Mouse (Mus musculus) Patski (cell line): ENCODE data around the gene Armh3. TPM values are rescaled to one million over a fixed set of nuclear protein-coding genes. Genes with fewer than 3 reads are reported as not detected.
A peak's percentile ranks its signal among the peaks of the same experiment; 100 is the strongest.

Experiments used
- ATAC-seq: fragments of 100-300 bp; one replicate; pipeline ENCODE4 v1.8.0; 2021
- CTCF ChIA-PET: fragments of 350-600 bp; sonication (Branson Sonifier 250); formaldehyde crosslinking; loops from one replicate; lab custom pipeline; 2022; ENCODE audit warnings: inconsistent platforms; lab: Charles Lee
- POLR2A ChIA-PET: fragments of 350-600 bp; sonication (Branson Sonifier 250); formaldehyde crosslinking; loops from one replicate; lab custom pipeline; 2022; ENCODE audit warnings: antibody characterized with exemption, inconsistent platforms; lab: Charles Lee
- DNase-seq: peaks from one replicate; pipeline ENCODE4 v3.0.0-alpha.2; 2011; ENCODE audit warnings: low read depth, low spot score
- H3K27me3 ChIP-seq: fragments of 371-371 bp; one replicate; pipeline ENCODE4 v1.5.1; 2021
- CTCF ChIP-seq: fragments of 100-300 bp; IDR thresholded peaks from one replicate; pipeline ENCODE4 v1.5.1; 2021
- in situ Hi-C: fragments of 300-500 bp; cut with MboI; formaldehyde crosslinking; loops from 3 replicates; pipeline ENCODE4 v1.11.1; 2018; ENCODE audit warnings: low pct_unique_long_range_greater_than_20kb, mixed read lengths
- polyA plus RNA-seq: library from polyadenylated mRNA; unstranded; gene quantifications from one replicate; pipeline ENCODE4 v1.2.3, GENCODE M21; 2021

Armh3 gene
- polyA plus RNA-seq = 18.4 TPM

- no peak for TF ChIP-seq CTCF
- DNase-seq (peak; percentile 65), ATAC-seq (peak; percentile 75)
- CTCF ChIA-PET = interaction anchor here (0.6 kb wide), 1 partner anchor 119 kb away, joined by 3 read pairs; no protein-coding TSS in a partner anchor
- POLR2A ChIA-PET = interaction anchor here (0.7 kb wide), 1 partner anchor 225 kb away, joined by 4 read pairs; no protein-coding TSS in a partner anchor
- no peaks in the 10 kb centered on the region for H3K27me3 ChIP-seq
- in situ Hi-C loops = no loop called here
Observed at GRCm38 (mm10) chr19:45997785-45998693, at the start of gene Armh3. Gene Armh3, minus strand, starts transcription at chr19:45998488.

GRCm38 (mm10) chr19:46047426-46047825 is 49.1 kb upstream of the Armh3 start:
- POLR2A ChIA-PET = no interaction called here
- DNase-seq = no peak
- no peak for TF ChIP-seq CTCF
- CTCF ChIA-PET = interaction anchor here (0.9 kb wide), 1 partner anchor 9 kb away, joined by 3 read pairs; no protein-coding TSS in a partner anchor
- ATAC-seq = no peak
- no peaks in the 10 kb centered on the region for H3K27me3 ChIP-seq
- in situ Hi-C loops = no loop called here

- CTCF ChIA-PET = interaction anchor here (1.0 kb wide), 1 partner anchor 9 kb away, joined by 5 read pairs; no protein-coding TSS in a partner anchor
- DNase-seq (no peak), ATAC-seq (no peak)
- POLR2A ChIA-PET = interaction anchor here (1.8 kb wide), 1 partner anchor 10 kb away, joined by 7 read pairs; no protein-coding TSS in a partner anchor
- TF ChIP-seq CTCF = no peak
- in situ Hi-C loops = no loop called here
- H3K27me3 ChIP-seq = no peaks in the 10 kb centered on the region
Observed at GRCm38 (mm10) chr19:46046621-46047025, 48.3 kb upstream of the Armh3 start.

- DNase-seq (no peak), ATAC-seq (peak; percentile 42)
- TF ChIP-seq CTCF = no peak
- H3K27me3 ChIP-seq = no peaks in the 10 kb centered on the region
- in situ Hi-C loops = no loop called here
- ChIA-PET CTCF (interaction anchor here (1.0 to 1.2 kb wide), 2 partner anchors 10 to 40 kb away, joined by 5 read pairs; no protein-coding TSS in a partner anchor), POLR2A (interaction anchor here (0.8 to 1.8 kb wide), 5 partner anchors 9 to 54 kb away, joined by 3 to 7 read pairs (median 4); no protein-coding TSS in a partner anchor)
Observed at GRCm38 (mm10) chr19:46045696-46046311, 47.5 kb upstream of the Armh3 start.

- no peak for TF ChIP-seq CTCF
- no peak for DNase-seq
- POLR2A ChIA-PET = interaction anchor here (0.8 to 1.8 kb wide), 5 partner anchors 8 to 53 kb away, joined by 3 to 7 read pairs (median 4); no protein-coding TSS in a partner anchor
- peak; percentile 59 for ATAC-seq
- in situ Hi-C loops = no loop called here
- CTCF ChIA-PET = interaction anchor here (1.2 kb wide), 1 partner anchor 41 kb away, joined by 5 read pairs; no protein-coding TSS in a partner anchor
- H3K27me3 ChIP-seq = no peaks in the 10 kb centered on the region
Observed at GRCm38 (mm10) chr19:46044993-46045695, 46.9 kb upstream of the Armh3 start, which contains the start of gene Ldb1. Gene Ldb1, minus strand, starts transcription at chr19:46045214.

GRCm38 (mm10) chr19:46044271-46044992 is 46.1 kb upstream of the Armh3 start, which contains the start of gene Pprc1:
Gene Pprc1, plus strand, starts transcription at chr19:46044886.
- no peak for TF ChIP-seq CTCF
- in situ Hi-C loops = no loop called here

GRCm38 (mm10) chr19:46043380-46043779 is 45.1 kb upstream of the Armh3 start:
- POLR2A ChIA-PET = interaction anchor here (0.6 to 1.2 kb wide), 3 partner anchors 11 to 258 kb away, joined by 3 read pairs; no protein-coding TSS in a partner anchor
- no peak for DNase-seq
- TF ChIP-seq CTCF = no peak

More at GRCm38 (mm10) chr19:46044271-46044992, 46.1 kb upstream of the Armh3 start, which contains the start of gene Pprc1:
- ATAC-seq (no peak), DNase-seq (no peak)
- H3K27me3 ChIP-seq = no peaks in the 10 kb centered on the region
- ChIA-PET CTCF (no interaction called here), POLR2A (interaction anchor here (1.5 to 1.8 kb wide), 2 partner anchors 7 to 13 kb away, joined by 5 to 7 read pairs; no protein-coding TSS in a partner anchor)

GRCm38 (mm10) chr19:46042476-46043011 is 44.3 kb upstream of the Armh3 start:
- CTCF ChIA-PET = no interaction called here
- POLR2A ChIA-PET = interaction anchor here (0.5 to 1.2 kb wide), 2 partner anchors 40 to 73 kb away, joined by 3 to 4 read pairs; no protein-coding TSS in a partner anchor
- in situ Hi-C loops = no loop called here
- no peaks in the 10 kb centered on the region for H3K27me3 ChIP-seq
- ATAC-seq = no peak
- no peak for TF ChIP-seq CTCF
- DNase-seq = no peak

More at GRCm38 (mm10) chr19:46043380-46043779, 45.1 kb upstream of the Armh3 start:
- in situ Hi-C loops = no loop called here
- ATAC-seq = no peak
- H3K27me3 ChIP-seq = no peaks in the 10 kb centered on the region
- CTCF ChIA-PET = no interaction called here
